Comparison of ENCODE assay signal across 21 mouse cellular contexts in genomic region chr13:40712526-40712832, GRCm38 (mm10). TPM values are rescaled to one million over a fixed set of nuclear protein-coding genes. Genes with fewer than 3 reads are reported as not detected.
DNase-seq lines count a peak whose midpoint lies in the region; ATAC-seq lines count a peak whose summit lies in the region.
"Had no signal": no experiment of that assay in that cellular context is flagged by ENCODE, and none has a peak within 500 bp of the region (broad histone marks: within the 10 kb centered on the region; RNA-seq: fewer than 3 reads in every experiment).

No protein-coding gene starts in this region.

- DNase-seq in embryo, embryonic 10.5 days (ENCODE audit: low spot score) = peak; percentile 55
- DNase-seq in embryo, embryonic 11 days = no peak
- DNase-seq in forebrain, embryonic 14.5 days (ENCODE audit: low spot score) = no peak
- no peak for DNase-seq in forebrain, embryonic 11.5 days (ENCODE audit: low spot score)
- DNase-seq in neural tube, embryonic 11.5 days (ENCODE audit: low spot score) = no peak
- DNase-seq in neural tube, embryonic 10.5 days (ENCODE audit: extremely low spot score, low spot score) = no peak
- DNase-seq: adrenal gland, postnatal 10 days; B cell, adult 2 months; cerebellum, adult 11 months; cerebellum, adult 8-10 months; gastrocnemius, postnatal 14 days; heart, adult 2 months; heart, postnatal 14 days; kidney, adult 2 months had no signal

- peak; percentile 21 for ATAC-seq in forebrain, embryonic 14.5 days
- no peak for ATAC-seq in forebrain, embryonic 11.5 days (replicated peaks; ENCODE audit: low FRiP score)
- ATAC-seq in hindbrain, embryonic 12.5 days (ENCODE audit: low FRiP score) = 0 out of 2 replicates have a peak, but pooled peaks have one; percentile 40
- ATAC-seq in hindbrain, embryonic 16.5 days = no peak
- peak; percentile 53; the same call in 1 of the 2 replicates for ATAC-seq in neural tube, embryonic 11.5 days (ENCODE audit: insufficient read depth, low FRiP score, low TSS enrichment)
- ATAC-seq: CD4-positive, CD25-positive, alpha-beta regulatory T cell, adult 4 months; intestine, embryonic 16.5 days had no signal

- 2% methylated on average over 4 of the region's 4 CpGs for WGBS in forebrain, embryonic 14.5 days
- 0% methylated on average over 4 of the region's 4 CpGs for WGBS in forebrain, embryonic 11.5 days
- WGBS in hindbrain, embryonic 12.5 days = 2% methylated on average over 4 of the region's 4 CpGs
- 8% methylated on average over 4 of the region's 4 CpGs for WGBS in hindbrain, embryonic 16.5 days
- under 1% methylated on average over 4 of the region's 4 CpGs for WGBS in neural tube, embryonic 11.5 days

- H3K4me1 ChIP-seq in forebrain, embryonic 14.5 days (ENCODE audit: control insufficient read depth, insufficient read depth, low read length) = no peaks in the 10 kb centered on the region
- peaks cover 5% of the 10 kb centered on the region; the same call in 1 of the 2 replicates for H3K4me1 ChIP-seq in forebrain, embryonic 11.5 days (replicated peaks; ENCODE audit: control insufficient read depth, insufficient read depth, low read length)
- peaks cover 25% of the 10 kb centered on the region for H3K4me1 ChIP-seq in hindbrain, embryonic 12.5 days
- peaks cover 2% of the 10 kb centered on the region; the same call in 1 of the 2 replicates for H3K4me1 ChIP-seq in hindbrain, embryonic 16.5 days (ENCODE audit: control insufficient read depth, insufficient read depth, low read depth, low read length)
- no peaks in the 10 kb centered on the region for H3K4me1 ChIP-seq in neural tube, embryonic 11.5 days (ENCODE audit: control insufficient read depth, insufficient read depth, low read length)

- H3K27me3 ChIP-seq in forebrain, embryonic 14.5 days (replicated peaks; ENCODE audit: control insufficient read depth, insufficient read depth, low read length) = peaks cover 84% of the 10 kb centered on the region
- peaks cover 83% of the 10 kb centered on the region for H3K27me3 ChIP-seq in forebrain, embryonic 11.5 days (ENCODE audit: control insufficient read depth, insufficient read depth, low read length)
- H3K27me3 ChIP-seq in hindbrain, embryonic 12.5 days = peaks cover 90% of the 10 kb centered on the region
- H3K27me3 ChIP-seq in hindbrain, embryonic 16.5 days (replicated peaks; ENCODE audit: control insufficient read depth, insufficient read depth, low read length) = peaks cover 52% of the 10 kb centered on the region
- H3K27me3 ChIP-seq in neural tube, embryonic 11.5 days (ENCODE audit: control insufficient read depth, insufficient read depth, low read length) = peaks cover 91% of the 10 kb centered on the region

- H3K9me3 ChIP-seq in forebrain, embryonic 14.5 days (replicated peaks; ENCODE audit: control insufficient read depth, low read length) = no peaks in the 10 kb centered on the region
- H3K9me3 ChIP-seq in forebrain, embryonic 11.5 days (ENCODE audit: control insufficient read depth, low read length) = no peaks in the 10 kb centered on the region
- no peaks in the 10 kb centered on the region for H3K9me3 ChIP-seq in hindbrain, embryonic 12.5 days (replicated peaks)
- H3K9me3 ChIP-seq in hindbrain, embryonic 16.5 days (ENCODE audit: control insufficient read depth, low read length) = no peaks in the 10 kb centered on the region
- H3K9me3 ChIP-seq in neural tube, embryonic 11.5 days (ENCODE audit: control insufficient read depth, low read length) = no peaks in the 10 kb centered on the region
- H3K9me3 ChIP-seq: embryonic facial prominence, embryonic 13.5 days; heart, embryonic 15.5 days had no signal

- no peak overlapping the region for H3K27ac ChIP-seq in forebrain, embryonic 14.5 days (ENCODE audit: low read depth, low read length)
- no peak overlapping the region for H3K27ac ChIP-seq in forebrain, embryonic 11.5 days (ENCODE audit: low read depth, low read length)
- H3K27ac ChIP-seq in hindbrain, embryonic 12.5 days = no peak overlapping the region
- no peak overlapping the region for H3K27ac ChIP-seq in hindbrain, embryonic 16.5 days (ENCODE audit: low read depth, low read length)
- no peak overlapping the region for H3K27ac ChIP-seq in neural tube, embryonic 11.5 days (ENCODE audit: low read depth, low read length)
- H3K27ac ChIP-seq: embryonic facial prominence, embryonic 13.5 days; heart, adult 2 months; heart, embryonic 15.5 days had no signal

- no peak overlapping the region for H3K9ac ChIP-seq in forebrain, embryonic 14.5 days (ENCODE audit: low read length)
- no peak overlapping the region for H3K9ac ChIP-seq in forebrain, embryonic 11.5 days (ENCODE audit: low read length)
- no peak overlapping the region for H3K9ac ChIP-seq in hindbrain, embryonic 12.5 days
- no peak overlapping the region for H3K9ac ChIP-seq in hindbrain, embryonic 16.5 days (ENCODE audit: low read depth, low read length)
- no peak overlapping the region for H3K9ac ChIP-seq in neural tube, embryonic 11.5 days (ENCODE audit: low read length)
- H3K9ac ChIP-seq: embryonic facial prominence, embryonic 13.5 days; heart, embryonic 15.5 days had no signal

- no peak overlapping the region for H3K4me2 ChIP-seq in forebrain, embryonic 14.5 days (ENCODE audit: low read length)
- no peak overlapping the region for H3K4me2 ChIP-seq in forebrain, embryonic 11.5 days (ENCODE audit: low read depth, low read length, severe bottlenecking)
- H3K4me2 ChIP-seq in hindbrain, embryonic 12.5 days (replicated peaks) = no peak overlapping the region
- no peak overlapping the region for H3K4me2 ChIP-seq in hindbrain, embryonic 16.5 days (ENCODE audit: low read length)
- no peak overlapping the region for H3K4me2 ChIP-seq in neural tube, embryonic 11.5 days (ENCODE audit: low read depth)
- H3K4me2 ChIP-seq: embryonic facial prominence, embryonic 13.5 days; heart, embryonic 11.5 days; heart, embryonic 15.5 days had no signal

- H3K4me3 ChIP-seq in forebrain, embryonic 14.5 days (ENCODE audit: low read depth, low read length) = no peak overlapping the region
- H3K4me3 ChIP-seq in forebrain, embryonic 11.5 days (ENCODE audit: low read depth, low read length) = no peak overlapping the region
- H3K4me3 ChIP-seq in hindbrain, embryonic 12.5 days = no peak overlapping the region
- H3K4me3 ChIP-seq in hindbrain, embryonic 16.5 days (ENCODE audit: low read length) = no peak overlapping the region
- H3K4me3 ChIP-seq in neural tube, embryonic 11.5 days (ENCODE audit: low read depth, low read length) = no peak overlapping the region
- H3K4me3 ChIP-seq: embryonic facial prominence, embryonic 13.5 days; heart, adult 2 months; heart, embryonic 15.5 days had no signal

- H3K36me3 ChIP-seq in forebrain, embryonic 14.5 days (ENCODE audit: control insufficient read depth, insufficient read depth, low read length) = no peaks in the 10 kb centered on the region
- no peaks in the 10 kb centered on the region for H3K36me3 ChIP-seq in forebrain, embryonic 11.5 days (ENCODE audit: control insufficient read depth, insufficient read depth, low read length)
- no peaks in the 10 kb centered on the region for H3K36me3 ChIP-seq in hindbrain, embryonic 12.5 days
- no peaks in the 10 kb centered on the region for H3K36me3 ChIP-seq in hindbrain, embryonic 16.5 days (ENCODE audit: control insufficient read depth, insufficient read depth, low read length)
- H3K36me3 ChIP-seq in neural tube, embryonic 11.5 days (ENCODE audit: control insufficient read depth, insufficient read depth, low read length) = no peaks in the 10 kb centered on the region
- H3K36me3 ChIP-seq: heart, embryonic 15.5 days had no signal

RNA-seq across cellular contexts. Expression of gene Tfap2a, which starts 25.7 kb away (rescaled TPM):
- polyA plus RNA-seq in forebrain, embryonic 14.5 days (2014; fragmentation: Nextera tagmentation; extraction: Ambion mirVana) = 0.20 and 0.41 TPM in 2 replicates
- 3.3 and 3.6 TPM in 2 replicates for polyA plus RNA-seq in forebrain, embryonic 11.5 days (2014; fragmentation: Nextera tagmentation; extraction: Ambion mirVana)
- 20.5 and 21.1 TPM in 2 replicates for polyA plus RNA-seq in hindbrain, embryonic 12.5 days (2016; fragmentation: Nextera tagmentation; extraction: Ambion mirVana)
- polyA plus RNA-seq in hindbrain, embryonic 16.5 days (2015; fragmentation: Nextera tagmentation; extraction: Ambion mirVana) = 8.4 and 9.0 TPM in 2 replicates
- polyA plus RNA-seq in neural tube, embryonic 11.5 days (2014; fragmentation: Nextera tagmentation; extraction: Ambion mirVana) = 12.9 and 13.7 TPM in 2 replicates

Comparison
In these comparisons a context has a peak if more than half of its experiments do, and no peak if none do; other contexts are left out.
1. ATAC-seq: peak in forebrain, embryonic 14.5 days (single experiment), hindbrain, embryonic 12.5 days (single experiment) and neural tube, embryonic 11.5 days (single experiment); none in forebrain, embryonic 11.5 days (single experiment) and hindbrain, embryonic 16.5 days (single experiment).